Mouse (Mus musculus) MEL (cell line): ENCODE measurements around the gene Ccdc97. TPM values are rescaled to one million over a fixed set of nuclear protein-coding genes. Genes with fewer than 3 reads are reported as not detected.

Experiments used
- DNase-seq: peaks from one replicate; pipeline ENCODE4 v3.0.0; 2011; ENCODE audit warnings: low read depth, low spot score
- H3K27ac ChIP-seq: 2 replicates; pipeline ENCODE4 v1.5.1; 2012; ENCODE audit warnings: low read depth, mild to moderate bottlenecking, control low read depth, low read length, moderate library complexity; ENCODE audit not compliant: control insufficient read depth
- H3K27me3 ChIP-seq, 2 experiments: fragments of 150-350 bp in 1 of 2; sonication (generic) in 1 of 2; 2 replicates each; pipeline ENCODE4 v1.6.1; 2012; ENCODE audit warnings: low read length in 2 of 2, mild to moderate bottlenecking in 2 of 2, improper control_type of control experiment in 1 of 2, moderate library complexity in 1 of 2; ENCODE audit not compliant: insufficient read depth in 2 of 2, control insufficient read depth in 1 of 2
- H3K36me3 ChIP-seq, 2 experiments: 2 replicates each; pipeline ENCODE4 v1.6.1; 2012 to 2014; ENCODE audit warnings: low read length in 2 of 2, improper control_type of control experiment in 1 of 2, inconsistent platforms in 1 of 2, mild to moderate bottlenecking in 1 of 2; ENCODE audit not compliant: insufficient read depth in 2 of 2, control insufficient read depth in 1 of 2
- H3K4me1 ChIP-seq, 2 experiments: fragments of 150-350 bp in 1 of 2; sonication (generic) in 1 of 2; 2 replicates each; pipeline ENCODE4 v1.6.1; 2012; ENCODE audit warnings: low read length in 2 of 2, improper control_type of control experiment in 1 of 2, mild to moderate bottlenecking in 1 of 2; ENCODE audit not compliant: insufficient read depth in 2 of 2, control insufficient read depth in 1 of 2
- H3K4me3 ChIP-seq, 2 experiments: fragments of 150-350 bp in 1 of 2; sonication (generic) in 1 of 2; 2 replicates each; pipeline ENCODE4 v1.5.1; 2012; ENCODE audit warnings: low read depth in 2 of 2, low read length in 2 of 2, mild to moderate bottlenecking in 2 of 2, moderate library complexity in 2 of 2, control low read depth in 1 of 2, improper control_type of control experiment in 1 of 2; ENCODE audit not compliant: control insufficient read depth in 1 of 2, insufficient read depth in 1 of 2
- H3K79me2 ChIP-seq: 2 replicates; pipeline ENCODE4 v1.6.1; 2012; ENCODE audit warnings: mild to moderate bottlenecking, low read length, moderate library complexity; ENCODE audit not compliant: control insufficient read depth, poor library complexity, insufficient read depth
- H3K9ac ChIP-seq: 2 replicates; pipeline ENCODE4 v1.6.1; 2012; ENCODE audit warnings: low read depth, mild to moderate bottlenecking, control low read depth, low read length, moderate library complexity; ENCODE audit not compliant: control insufficient read depth, poor library complexity, severe bottlenecking
- H3K9me3 ChIP-seq: fragments of 150-350 bp; sonication (generic); replicated peaks from 2 replicates; pipeline ENCODE4 v1.6.1; 2012; ENCODE audit warnings: mild to moderate bottlenecking, low read length, improper control_type of control experiment, moderate library complexity; ENCODE audit not compliant: insufficient read depth
- BHLHE40 ChIP-seq: IDR thresholded peaks from 2 replicates; pipeline ENCODE4 v1.6.1; 2012; ENCODE audit warnings: low read depth, mild to moderate bottlenecking, inconsistent platforms, low read length, improper control_type of control experiment, borderline replicate concordance
- CHD2 ChIP-seq: IDR thresholded peaks from 2 replicates; pipeline ENCODE4 v1.6.1; 2011; ENCODE audit warnings: low read length, improper control_type of control experiment
- CTCF ChIP-seq, 3 experiments: IDR thresholded peaks in 2 of 3; conservative IDR thresholded peaks in 1 of 3; 2 replicates each; pipeline ENCODE4 v1.5.1; 2011 to 2012; ENCODE audit warnings: low read length in 3 of 3, low read depth in 2 of 3, mild to moderate bottlenecking in 2 of 3, improper control_type of control experiment in 1 of 3, inconsistent platforms in 1 of 3, mixed read lengths in 1 of 3, moderate library complexity in 1 of 3; ENCODE audit not compliant: control insufficient read depth in 1 of 3, insufficient read depth in 1 of 3, poor library complexity in 1 of 3, severe bottlenecking in 1 of 3
- E2F4 ChIP-seq: IDR thresholded peaks from 2 replicates; pipeline ENCODE4 v1.6.1; 2011; ENCODE audit warnings: low read depth, low read length, improper control_type of control experiment, borderline replicate concordance
- ELF1 ChIP-seq: IDR thresholded peaks from 2 replicates; pipeline ENCODE4 v1.6.1; 2014; ENCODE audit warnings: low read depth, mild to moderate bottlenecking, inconsistent platforms, low read length, improper control_type of control experiment, moderate library complexity
- EP300 ChIP-seq, 2 experiments: IDR thresholded peaks; 2 replicates each; pipeline ENCODE4 v1.6.1; 2011; ENCODE audit warnings: improper control_type of control experiment in 2 of 2, low read length in 2 of 2, low read depth in 1 of 2, mild to moderate bottlenecking in 1 of 2
- ETS1 ChIP-seq: IDR thresholded peaks from 2 replicates; pipeline ENCODE4 v1.6.1; 2012; ENCODE audit warnings: low read depth, mild to moderate bottlenecking, inconsistent platforms, low read length, improper control_type of control experiment, moderate library complexity
- GABPA ChIP-seq: IDR thresholded peaks from 2 replicates; pipeline ENCODE4 v1.6.1; 2012; ENCODE audit warnings: low read depth, mild to moderate bottlenecking, inconsistent platforms, low read length, improper control_type of control experiment, moderate library complexity
- GATA1 ChIP-seq: IDR thresholded peaks from 2 replicates; pipeline ENCODE4 v1.6.1; 2011; ENCODE audit warnings: low read depth, low read length, improper control_type of control experiment
- MAX ChIP-seq: IDR thresholded peaks from 2 replicates; pipeline ENCODE4 v1.6.1; 2011; ENCODE audit warnings: low read length, improper control_type of control experiment
- MEF2A ChIP-seq: IDR thresholded peaks from 2 replicates; pipeline ENCODE4 v1.6.1; 2014; ENCODE audit warnings: low read depth, mild to moderate bottlenecking, inconsistent platforms, low read length, improper control_type of control experiment; ENCODE audit not compliant: poor library complexity, insufficient replicate concordance, severe bottlenecking; ENCODE audit errors: extremely low read depth
- MXI1 ChIP-seq: IDR thresholded peaks from 2 replicates; pipeline ENCODE4 v1.6.1; 2011; ENCODE audit warnings: mild to moderate bottlenecking, low read depth, low read length, improper control_type of control experiment
- NRF1 ChIP-seq: IDR thresholded peaks from 2 replicates; pipeline ENCODE4 v1.6.1; 2014; ENCODE audit warnings: low read depth, mild to moderate bottlenecking, inconsistent platforms, low read length, improper control_type of control experiment, moderate library complexity; ENCODE audit not compliant: poor library complexity, insufficient read depth, severe bottlenecking
- POLR2A ChIP-seq, 2 experiments: IDR thresholded peaks; 2 replicates each; pipeline ENCODE4 v1.6.1; 2011 to 2012; ENCODE audit warnings: low read length in 2 of 2, mild to moderate bottlenecking in 2 of 2, control low read depth in 1 of 2, improper control_type of control experiment in 1 of 2, low read depth in 1 of 2, moderate library complexity in 1 of 2; ENCODE audit not compliant: control insufficient read depth in 1 of 2, insufficient read depth in 1 of 2, poor library complexity in 1 of 2
- SIN3A ChIP-seq: IDR thresholded peaks from 2 replicates; pipeline ENCODE4 v1.6.1; 2012; ENCODE audit warnings: low read length, improper control_type of control experiment, inconsistent platforms
- SMC3 ChIP-seq: IDR thresholded peaks from 2 replicates; pipeline ENCODE4 v1.6.1; 2011; ENCODE audit warnings: low read depth, low read length, improper control_type of control experiment
- TBP ChIP-seq: IDR thresholded peaks from 2 replicates; pipeline ENCODE4 v1.8.0; 2011; ENCODE audit warnings: low read depth, low read length, improper control_type of control experiment
- USF2 ChIP-seq, 2 experiments: IDR thresholded peaks; 2 replicates each; pipeline ENCODE4 v1.6.1; 2011 to 2012; ENCODE audit warnings: improper control_type of control experiment in 2 of 2, low read length in 2 of 2, borderline replicate concordance in 1 of 2, inconsistent platforms in 1 of 2, low read depth in 1 of 2, mild to moderate bottlenecking in 1 of 2; ENCODE audit not compliant: insufficient read depth in 1 of 2
- ZKSCAN1 ChIP-seq: IDR thresholded peaks from 2 replicates; pipeline ENCODE4 v1.6.1; 2012; ENCODE audit warnings: low read depth, mild to moderate bottlenecking, inconsistent platforms, low read length, improper control_type of control experiment, moderate library complexity
- ZNF384 ChIP-seq: IDR thresholded peaks from 2 replicates; pipeline ENCODE4 v1.6.1; 2012; ENCODE audit warnings: low read depth, mild to moderate bottlenecking, inconsistent platforms, low read length, improper control_type of control experiment
- polyA plus RNA-seq, 2 experiments: library from polyadenylated mRNA; stranded (reverse) in 1 of 2; unstranded in 1 of 2; fragments of >175 nt in 1 of 2; fragments of >200 nt in 1 of 2; gene quantifications; 2 replicates each; pipeline versions ENCODE4 v1.2.1 to v1.2.4; 2012; ENCODE audit warnings: low replicate concordance in 2 of 2, low read depth in 1 of 2; ENCODE audit not compliant: insufficient read length in 2 of 2, insufficient read depth in 1 of 2, missing spikeins in 1 of 2
- total RNA-seq: library from RNA; depleted of rRNA; stranded (reverse); fragments of 300-350 nt; gene quantifications from 2 replicates; pipeline ENCODE4 v1.2.3, GENCODE M21; 2012

The Ccdc97 gene
- total and polyA plus RNA-seq, 3 experiments, result 8.4 to 39.7 TPM; not detected in 1

- TF ChIP-seq ZNF384, result peak; percentile 66; the same call in 1 of the 2 replicates
- no peak for TF ChIP-seq MXI1
Observed at GRCm38 (mm10) chr7:25754738-25755467, 36.0 kb upstream of the Ccdc97 start, which contains the start of gene Hnrnpul1 (continued).

- H3K79me2 ChIP-seq, result peaks cover 42% of the 10 kb centered on the region
- TF ChIP-seq MAX, result no peak
- no peak for TF ChIP-seq MEF2A
- TF ChIP-seq POLR2A (IDR thresholded peaks at IDR 0.05; ENCODE audit: control insufficient read depth in 1 of 2, insufficient read depth in 1 of 2, low read depth in 1 of 2, low read length in 2 of 2, poor library complexity in 1 of 2), result peak in 1 of 2 experiments; percentile 53; a peak in 1 of 4 replicates
- TF ChIP-seq TBP, result no peak
- no peak for TF ChIP-seq CHD2
- no peak for TF ChIP-seq ZNF384
- no peak for TF ChIP-seq ZKSCAN1
- TF ChIP-seq SMC3, result no peak
- TF ChIP-seq BHLHE40, result no peak
- TF ChIP-seq ETS1, result no peak
- 0 out of 6 replicates have a peak, but pooled peaks of 1 of the 3 experiments have one; percentile 8 for TF ChIP-seq CTCF (IDR thresholded peaks at IDR 0.05 in 2 of 3, conservative IDR thresholded peaks at IDR 0.05 in 1 of 3; ENCODE audit: control insufficient read depth in 1 of 3, insufficient read depth in 1 of 3, low read depth in 2 of 3, low read length in 3 of 3, poor library complexity in 1 of 3, severe bottlenecking in 1 of 3)
- 0 out of 2 replicates have a peak, but pooled peaks have one; percentile 23 for TF ChIP-seq NRF1
- no peaks in the 10 kb centered on the region for H3K9me3 ChIP-seq
- no peak for DNase-seq
- no peaks in the 10 kb centered on the region; a peak in 1 of 4 replicates for H3K27me3 ChIP-seq
- peak overlapping the region; percentile 100 for H3K9ac ChIP-seq
- H3K4me3 ChIP-seq, result peak overlapping the region; percentile 92 to 97
- peaks cover 17 to 18% of the 10 kb centered on the region in 2 experiments for H3K36me3 ChIP-seq
- H3K4me1 ChIP-seq, result peaks cover 2 to 18% of the 10 kb centered on the region in 2 experiments; a peak in 3 of 4 replicates
- H3K27ac ChIP-seq, result peak overlapping the region; percentile 95
Observed at GRCm38 (mm10) chr7:25754439-25754737, 35.5 kb upstream of the Ccdc97 start.

GRCm38 (mm10) chr7:25753643-25754438 is 35.0 kb upstream of the Ccdc97 start:
- peaks cover 17 to 23% of the 10 kb centered on the region in 2 experiments for H3K36me3 ChIP-seq
- peaks cover 2 to 18% of the 10 kb centered on the region in 2 experiments; a peak in 3 of 4 replicates for H3K4me1 ChIP-seq
- DNase-seq, result peak; percentile 36

More at GRCm38 (mm10) chr7:25753643-25754438, 35.0 kb upstream of the Ccdc97 start:
- Histone ChIP-seq H3K9ac (peak overlapping the region; percentile 100), H3K27me3 (no peaks in the 10 kb centered on the region; a peak in 1 of 4 replicates), H3K27ac (peak overlapping the region; percentile 95), H3K9me3 (no peaks in the 10 kb centered on the region), H3K79me2 (peaks cover 43% of the 10 kb centered on the region), H3K4me3 (peak overlapping the region; percentile 92 to 97)
- TF ChIP-seq MEF2A (no peak), POLR2A (IDR thresholded peaks at IDR 0.05; ENCODE audit: control insufficient read depth in 1 of 2, insufficient read depth in 1 of 2, low read depth in 1 of 2, low read length in 2 of 2, poor library complexity in 1 of 2) (peak in 1 of 2 experiments; percentile 21; a peak in 1 of 4 replicates), CTCF (IDR thresholded peaks at IDR 0.05 in 2 of 3, conservative IDR thresholded peaks at IDR 0.05 in 1 of 3; ENCODE audit: control insufficient read depth in 1 of 3, insufficient read depth in 1 of 3, low read depth in 2 of 3, low read length in 3 of 3, poor library complexity in 1 of 3, severe bottlenecking in 1 of 3) (no peak), E2F4 (no peak), GABPA (no peak), MXI1 (peak; percentile 33; the same call in 1 of the 2 replicates), EP300 (IDR thresholded peaks at IDR 0.05; ENCODE audit: low read depth in 1 of 2, low read length in 2 of 2) (no peak), ELF1 (no peak), GATA1 (no peak), USF2 (IDR thresholded peaks at IDR 0.05; ENCODE audit: borderline replicate concordance in 1 of 2, insufficient read depth in 1 of 2, low read depth in 1 of 2, low read length in 2 of 2) (no peak), SIN3A (peak; percentile 46)
